Mouse (Mus musculus) limb, embryonic 13.5 days (tissue): ENCODE measurements at regions not wholly inside any gene's neighbourhood (a gene's known extent, or its start where the extent isn't known, plus 50 kb on each side); places are given as distances from the start of the nearest gene placed in this dataset.

Experiments used
- ATAC-seq: fragments of 200-750 bp; cut with Nextera tagmentation; 2 replicates; pipeline ENCODE4 v1.8.0; 2017; ENCODE audit warnings: low read depth, moderate number of reproducible peaks, moderate TSS enrichment; ENCODE audit not compliant: low FRiP score
- H3K27ac ChIP-seq: fragments of 300-500 bp; sonication (generic); 2 replicates; pipeline ENCODE4 v1.5.1; 2015; ENCODE audit warnings: inconsistent platforms, mild to moderate bottlenecking, moderate library complexity
- H3K27me3 ChIP-seq: fragments of 300-500 bp; sonication (generic); 2 replicates; pipeline ENCODE4 v1.6.1; 2015; ENCODE audit warnings: mild to moderate bottlenecking, inconsistent platforms
- H3K36me3 ChIP-seq: fragments of 300-500 bp; sonication (generic); 2 replicates; pipeline ENCODE4 v1.6.1; 2015; ENCODE audit warnings: inconsistent platforms, mild to moderate bottlenecking, moderate library complexity
- H3K4me1 ChIP-seq: fragments of 300-500 bp; sonication (generic); 2 replicates; pipeline ENCODE4 v1.6.1; 2015; ENCODE audit warnings: inconsistent platforms
- H3K4me2 ChIP-seq: fragments of 300-500 bp; sonication (generic); replicated peaks from 2 replicates; pipeline ENCODE4 v1.6.1; 2015; ENCODE audit warnings: inconsistent platforms, mild to moderate bottlenecking, moderate library complexity
- H3K4me3 ChIP-seq: fragments of 300-500 bp; sonication (generic); 2 replicates; pipeline ENCODE4 v1.5.1; 2015; ENCODE audit warnings: moderate library complexity, mild to moderate bottlenecking, inconsistent platforms
- H3K9ac ChIP-seq: fragments of 300-500 bp; sonication (generic); 2 replicates; pipeline ENCODE4 v1.6.1; 2015; ENCODE audit warnings: mild to moderate bottlenecking, inconsistent platforms
- H3K9me3 ChIP-seq: fragments of 300-500 bp; sonication (generic); 2 replicates; pipeline ENCODE4 v1.6.1; 2016; ENCODE audit warnings: inconsistent platforms
- WGBS: fragments of 180-500 bp; shearing (Covaris S2); methylation state at CpG from one replicate; pipeline ENCODE4 v1.1.7; 2015; 5-methylcytosine and 5-hydroxymethylcytosine counted together

- peak; percentile 77 for ATAC-seq
- H3K27ac ChIP-seq = no peak overlapping the region
- WGBS = 5% methylated on average over 3 of the region's 3 CpGs
Observed at GRCm38 (mm10) chr3:56753654-56754053, 548.1 kb downstream of the Tm4sf1 start.

GRCm38 (mm10) chr3:56751926-56752325 lies 549.9 kb downstream of the Tm4sf1 start:
- Histone ChIP-seq H3K27ac (no peak overlapping the region), H3K36me3 (no peaks in the 10 kb centered on the region), H3K9ac (no peak overlapping the region), H3K4me3 (no peak overlapping the region), H3K4me2 (no peak overlapping the region), H3K4me1 (peaks cover 7% of the 10 kb centered on the region), H3K9me3 (no peaks in the 10 kb centered on the region), H3K27me3 (no peaks in the 10 kb centered on the region)
- ATAC-seq = no peak
- WGBS = 90% methylated on average over 1 of the region's 1 CpGs

More at GRCm38 (mm10) chr3:56753654-56754053, 548.1 kb downstream of the Tm4sf1 start:
- no peak overlapping the region for H3K9ac ChIP-seq
- H3K36me3 ChIP-seq = no peaks in the 10 kb centered on the region
- H3K4me2 ChIP-seq = no peak overlapping the region; the same call in 1 of the 2 replicates
- peaks cover 7% of the 10 kb centered on the region for H3K4me1 ChIP-seq
- H3K4me3 ChIP-seq = no peak overlapping the region
- no peaks in the 10 kb centered on the region for H3K27me3 ChIP-seq
- no peaks in the 10 kb centered on the region for H3K9me3 ChIP-seq

- no peak overlapping the region for H3K27ac ChIP-seq
- ATAC-seq = no peak
Observed at GRCm38 (mm10) chr3:56740902-56741301, 557.4 kb upstream of the Nbea start.

GRCm38 (mm10) chr3:56739451-56739850 lies 556.0 kb upstream of the Nbea start:
- H3K27ac ChIP-seq = no peak overlapping the region
- 59% methylated on average over 3 of the region's 3 CpGs for WGBS
- H3K4me2 ChIP-seq = no peak overlapping the region
- H3K4me1 ChIP-seq = no peaks in the 10 kb centered on the region
- H3K9me3 ChIP-seq = no peaks in the 10 kb centered on the region
- no peak for ATAC-seq
- no peak overlapping the region for H3K9ac ChIP-seq
- H3K27me3 ChIP-seq = no peaks in the 10 kb centered on the region
- no peak overlapping the region for H3K4me3 ChIP-seq
- H3K36me3 ChIP-seq = no peaks in the 10 kb centered on the region

More at GRCm38 (mm10) chr3:56740902-56741301, 557.4 kb upstream of the Nbea start:
- H3K9ac ChIP-seq = no peak overlapping the region
- no peaks in the 10 kb centered on the region for H3K9me3 ChIP-seq
- H3K27me3 ChIP-seq = no peaks in the 10 kb centered on the region
- no peak overlapping the region for H3K4me2 ChIP-seq
- H3K4me1 ChIP-seq = no peaks in the 10 kb centered on the region
- no peaks in the 10 kb centered on the region for H3K36me3 ChIP-seq
- H3K4me3 ChIP-seq = no peak overlapping the region

GRCm38 (mm10) chr3:56730849-56731248 lies 547.3 kb upstream of the Nbea start:
- H3K27me3 ChIP-seq = no peaks in the 10 kb centered on the region
- H3K27ac ChIP-seq = no peak overlapping the region
- no peak overlapping the region for H3K4me2 ChIP-seq
- no peak overlapping the region for H3K9ac ChIP-seq
- H3K9me3 ChIP-seq = no peaks in the 10 kb centered on the region
- no peaks in the 10 kb centered on the region for H3K4me1 ChIP-seq
- no peak for ATAC-seq
- no peak overlapping the region for H3K4me3 ChIP-seq
- H3K36me3 ChIP-seq = no peaks in the 10 kb centered on the region
- 61% methylated on average over 3 of the region's 3 CpGs for WGBS

- Histone ChIP-seq H3K4me1 (no peaks in the 10 kb centered on the region), H3K27ac (no peak overlapping the region), H3K9me3 (no peaks in the 10 kb centered on the region), H3K9ac (no peak overlapping the region), H3K27me3 (no peaks in the 10 kb centered on the region), H3K4me2 (no peak overlapping the region), H3K36me3 (no peaks in the 10 kb centered on the region), H3K4me3 (no peak overlapping the region)
- no peak for ATAC-seq
Observed at GRCm38 (mm10) chr3:56724991-56725390, 541.5 kb upstream of the Nbea start.

GRCm38 (mm10) chr3:56708260-56708659 lies 524.8 kb upstream of the Nbea start:
- ATAC-seq = no peak
- 23% methylated on average over 1 of the region's 1 CpGs for WGBS
- no peak overlapping the region for H3K27ac ChIP-seq

GRCm38 (mm10) chr3:56707312-56707711 lies 523.8 kb upstream of the Nbea start:
- Histone ChIP-seq H3K9me3 (no peaks in the 10 kb centered on the region), H3K27me3 (no peaks in the 10 kb centered on the region), H3K27ac (no peak overlapping the region), H3K4me1 (peaks cover 12% of the 10 kb centered on the region), H3K4me3 (no peak overlapping the region), H3K36me3 (no peaks in the 10 kb centered on the region), H3K4me2 (no peak overlapping the region), H3K9ac (no peak overlapping the region)
- ATAC-seq = no peak
- WGBS = 32% methylated on average over 3 of the region's 3 CpGs

More at GRCm38 (mm10) chr3:56708260-56708659, 524.8 kb upstream of the Nbea start:
- no peaks in the 10 kb centered on the region for H3K36me3 ChIP-seq
- no peak overlapping the region for H3K9ac ChIP-seq
- H3K4me3 ChIP-seq = no peak overlapping the region
- no peaks in the 10 kb centered on the region for H3K27me3 ChIP-seq
- no peak overlapping the region for H3K4me2 ChIP-seq
- peaks cover 12% of the 10 kb centered on the region for H3K4me1 ChIP-seq
- H3K9me3 ChIP-seq = no peaks in the 10 kb centered on the region

- no peaks in the 10 kb centered on the region for H3K36me3 ChIP-seq
- H3K4me2 ChIP-seq = no peak overlapping the region
- WGBS = 71% methylated on average over 4 of the region's 4 CpGs
- H3K27ac ChIP-seq = no peak overlapping the region
- H3K4me1 ChIP-seq = peaks cover 12% of the 10 kb centered on the region
- no peak for ATAC-seq
- no peaks in the 10 kb centered on the region for H3K27me3 ChIP-seq
- no peak overlapping the region for H3K4me3 ChIP-seq
- H3K9ac ChIP-seq = no peak overlapping the region
- no peaks in the 10 kb centered on the region for H3K9me3 ChIP-seq
Observed at GRCm38 (mm10) chr3:56706038-56706437, 522.5 kb upstream of the Nbea start.

GRCm38 (mm10) chr3:56698941-56699340 lies 515.4 kb upstream of the Nbea start:
- Histone ChIP-seq H3K27ac (peak overlapping the region; percentile 44; the same call in 1 of the 2 replicates), H3K4me1 (peaks cover 18% of the 10 kb centered on the region), H3K9me3 (no peaks in the 10 kb centered on the region), H3K36me3 (no peaks in the 10 kb centered on the region), H3K9ac (no peak overlapping the region), H3K27me3 (no peaks in the 10 kb centered on the region), H3K4me2 (no peak overlapping the region), H3K4me3 (no peak overlapping the region)
- no peak for ATAC-seq

GRCm38 (mm10) chr3:56698248-56698647 lies 514.7 kb upstream of the Nbea start:
- H3K36me3 ChIP-seq = no peaks in the 10 kb centered on the region
- no peak overlapping the region for H3K9ac ChIP-seq
- no peak overlapping the region for H3K4me2 ChIP-seq
- H3K4me3 ChIP-seq = no peak overlapping the region
- WGBS = 0% methylated on average over 1 of the region's 1 CpGs
- peaks cover 18% of the 10 kb centered on the region for H3K4me1 ChIP-seq
- H3K27ac ChIP-seq = peak overlapping the region; percentile 48; the same call in 1 of the 2 replicates
- peak; percentile 95 for ATAC-seq
- H3K9me3 ChIP-seq = no peaks in the 10 kb centered on the region
- no peaks in the 10 kb centered on the region for H3K27me3 ChIP-seq

GRCm38 (mm10) chr3:56681031-56681430 lies 497.5 kb upstream of the Nbea start:
- Histone ChIP-seq H3K4me3 (no peak overlapping the region), H3K27me3 (no peaks in the 10 kb centered on the region), H3K4me1 (no peaks in the 10 kb centered on the region), H3K4me2 (no peak overlapping the region), H3K9me3 (no peaks in the 10 kb centered on the region), H3K27ac (no peak overlapping the region), H3K9ac (no peak overlapping the region), H3K36me3 (no peaks in the 10 kb centered on the region)
- WGBS = 93% methylated on average over 7 of the region's 7 CpGs
- ATAC-seq = no peak

GRCm38 (mm10) chr3:56668829-56669228 lies 485.3 kb upstream of the Nbea start:
- Histone ChIP-seq H3K36me3 (no peaks in the 10 kb centered on the region), H3K27me3 (no peaks in the 10 kb centered on the region), H3K4me3 (no peak overlapping the region), H3K4me2 (no peak overlapping the region), H3K27ac (no peak overlapping the region), H3K4me1 (no peaks in the 10 kb centered on the region), H3K9ac (no peak overlapping the region), H3K9me3 (no peaks in the 10 kb centered on the region)
- no peak for ATAC-seq
- WGBS = 45% methylated on average over 3 of the region's 3 CpGs
